Mouse (Mus musculus) midbrain, postnatal 0 days (tissue): ENCODE results near the gene Sec22a. TPM values are rescaled to one million over a fixed set of nuclear protein-coding genes. Genes with fewer than 3 reads are reported as not detected.

Experiments used
- ATAC-seq: fragments of 200-750 bp; cut with Nextera tagmentation; 2 replicates; pipeline ENCODE4 v1.8.0; 2017; ENCODE audit warnings: moderate number of reproducible peaks, mild to moderate bottlenecking, moderate TSS enrichment, moderate library complexity; ENCODE audit not compliant: low FRiP score
- DNase-seq: peaks from one replicate; pipeline ENCODE4 v3.0.0-alpha.2; 2015; ENCODE audit warnings: low spot score
- H3K27ac ChIP-seq: fragments of 300-500 bp; sonication (generic); 2 replicates; pipeline ENCODE4 v1.5.1; 2014; ENCODE audit warnings: low read depth, mild to moderate bottlenecking, low read length, mixed read lengths
- H3K27me3 ChIP-seq: fragments of 300-500 bp; sonication (generic); 2 replicates; pipeline ENCODE4 v1.6.1; 2014; ENCODE audit warnings: low read length, control low read depth, mixed read lengths; ENCODE audit not compliant: insufficient read depth
- H3K36me3 ChIP-seq: fragments of 300-500 bp; sonication (generic); 2 replicates; pipeline ENCODE4 v1.6.1; 2014; ENCODE audit warnings: low read length, control low read depth, mixed read lengths; ENCODE audit not compliant: insufficient read depth
- H3K4me1 ChIP-seq: fragments of 300-500 bp; sonication (generic); 2 replicates; pipeline ENCODE4 v1.6.1; 2014; ENCODE audit warnings: mild to moderate bottlenecking, control low read depth, antibody characterized with exemption, low read length, mixed read lengths; ENCODE audit not compliant: insufficient read depth
- H3K4me2 ChIP-seq: fragments of 300-500 bp; sonication (generic); 2 replicates; pipeline ENCODE4 v1.6.1; 2014; ENCODE audit warnings: low read depth, mild to moderate bottlenecking, low read length, mixed read lengths; ENCODE audit not compliant: poor library complexity, severe bottlenecking
- H3K4me3 ChIP-seq: fragments of 300-500 bp; sonication (generic); 2 replicates; pipeline ENCODE4 v1.5.1; 2014; ENCODE audit warnings: low read depth, mild to moderate bottlenecking, low read length, moderate library complexity
- H3K9ac ChIP-seq: fragments of 300-500 bp; sonication (generic); replicated peaks from 2 replicates; pipeline ENCODE4 v1.6.1; 2014; ENCODE audit warnings: mild to moderate bottlenecking, low read length, moderate library complexity, mixed read lengths; ENCODE audit not compliant: poor library complexity, severe bottlenecking
- H3K9me3 ChIP-seq: fragments of 300-500 bp; sonication (generic); 2 replicates; pipeline ENCODE4 v1.6.1; 2016; ENCODE audit warnings: low read length, control low read depth
- CTCF ChIP-seq: IDR thresholded peaks from 2 replicates; pipeline ENCODE4 v1.5.1; 2016; ENCODE audit warnings: antibody characterized with exemption, mild to moderate bottlenecking
- WGBS: fragments of 180-500 bp; shearing (Covaris S2); extraction: QIAGEN DNeasy Blood & Tissue Kit; methylation state at CpG from one replicate; pipeline ENCODE4 v1.1.7; 2014; 5-methylcytosine and 5-hydroxymethylcytosine counted together
- polyA plus RNA-seq: library from polyadenylated mRNA; unstranded; fragments of >200 nt; fragmentation: Nextera tagmentation; extraction: Ambion mirVana; gene quantifications from 2 replicates; pipeline ENCODE4 v1.2.1, GENCODE M21; 2015
- total RNA-seq: library from RNA; depleted of rRNA; stranded (reverse); fragments of >200 nt; gene quantifications from 2 replicates; pipeline ENCODE4 v1.2.3, GENCODE M21; 2014

The Sec22a gene
- total and polyA plus RNA-seq, 2 experiments from 2014 or later = 22.4 to 39.9 TPM

GRCm38 (mm10) chr16:35287244-35287643, 76.5 kb downstream of the Sec22a start:
- no peak for DNase-seq

GRCm38 (mm10) chr16:35285821-35286220, 77.9 kb downstream of the Sec22a start:
- H3K36me3 ChIP-seq = peaks cover 39% of the 10 kb centered on the region
- H3K9me3 ChIP-seq = no peaks in the 10 kb centered on the region
- H3K9ac ChIP-seq = no peak overlapping the region
- H3K4me3 ChIP-seq = no peak overlapping the region
- DNase-seq (no peak), ATAC-seq (no peak)
- TF ChIP-seq CTCF = no peak
- no peak overlapping the region for H3K4me2 ChIP-seq
- no peaks in the 10 kb centered on the region for H3K4me1 ChIP-seq
- 78% methylated on average over 9 of the region's 9 CpGs for WGBS
- H3K27me3 ChIP-seq = no peaks in the 10 kb centered on the region
- H3K27ac ChIP-seq = no peak overlapping the region

More at GRCm38 (mm10) chr16:35287244-35287643, 76.5 kb downstream of the Sec22a start:
- 95% methylated on average over 5 of the region's 5 CpGs for WGBS
- Histone ChIP-seq H3K36me3 (peaks cover 44% of the 10 kb centered on the region), H3K27me3 (no peaks in the 10 kb centered on the region), H3K9me3 (no peaks in the 10 kb centered on the region), H3K9ac (no peak overlapping the region), H3K4me1 (no peaks in the 10 kb centered on the region), H3K27ac (no peak overlapping the region), H3K4me3 (no peak overlapping the region), H3K4me2 (no peak overlapping the region)
- TF ChIP-seq CTCF = no peak
- no peak for ATAC-seq

GRCm38 (mm10) chr16:35282456-35282855, 81.3 kb downstream of the Sec22a start:
- DNase-seq = no peak
- Histone ChIP-seq H3K27ac (no peak overlapping the region), H3K9ac (no peak overlapping the region), H3K36me3 (peaks cover 41% of the 10 kb centered on the region), H3K4me1 (no peaks in the 10 kb centered on the region), H3K4me2 (no peak overlapping the region), H3K4me3 (no peak overlapping the region), H3K27me3 (no peaks in the 10 kb centered on the region), H3K9me3 (no peaks in the 10 kb centered on the region)
- 92% methylated on average over 2 of the region's 2 CpGs for WGBS
- no peak for ATAC-seq
- no peak for TF ChIP-seq CTCF

- no peak for ATAC-seq
- peaks cover 20% of the 10 kb centered on the region for H3K36me3 ChIP-seq
- H3K4me2 ChIP-seq = no peak overlapping the region
- H3K9ac ChIP-seq = no peak overlapping the region
- no peak overlapping the region for H3K27ac ChIP-seq
- H3K27me3 ChIP-seq = no peaks in the 10 kb centered on the region
- H3K4me1 ChIP-seq = no peaks in the 10 kb centered on the region
- DNase-seq = no peak
- no peak overlapping the region for H3K4me3 ChIP-seq
- TF ChIP-seq CTCF = no peak
- WGBS = 82% methylated on average over 6 of the region's 6 CpGs
- no peaks in the 10 kb centered on the region for H3K9me3 ChIP-seq
Measured at GRCm38 (mm10) chr16:35278166-35278565, 85.6 kb downstream of the Sec22a start.

- TF ChIP-seq CTCF = peak; percentile 71
- Histone ChIP-seq H3K4me1 (no peaks in the 10 kb centered on the region), H3K9ac (no peak overlapping the region), H3K27ac (no peak overlapping the region), H3K36me3 (peaks cover 8% of the 10 kb centered on the region), H3K9me3 (no peaks in the 10 kb centered on the region), H3K27me3 (no peaks in the 10 kb centered on the region), H3K4me3 (no peak overlapping the region), H3K4me2 (no peak overlapping the region)
- ATAC-seq = no peak
- peak; percentile 30 for DNase-seq
- WGBS = 38% methylated on average over 4 of the region's 4 CpGs
Measured at GRCm38 (mm10) chr16:35272417-35272816, 91.3 kb downstream of the Sec22a start.

- WGBS = 46% methylated on average over 4 of the region's 4 CpGs
- Histone ChIP-seq H3K4me2 (no peak overlapping the region), H3K4me3 (no peak overlapping the region), H3K9ac (no peak overlapping the region), H3K36me3 (peaks cover 10% of the 10 kb centered on the region), H3K27me3 (no peaks in the 10 kb centered on the region), H3K27ac (no peak overlapping the region), H3K4me1 (no peaks in the 10 kb centered on the region), H3K9me3 (no peaks in the 10 kb centered on the region)
- peak; percentile 60 for TF ChIP-seq CTCF
- DNase-seq (peak; percentile 42), ATAC-seq (0 out of 2 replicates have a peak, but pooled peaks have one; percentile 46)
Measured at GRCm38 (mm10) chr16:35271572-35271971, 92.1 kb downstream of the Sec22a start.
